Mouse (Mus musculus) embryonic fibroblast, embryonic 13.5 days (primary cell): Measurements from ENCODE around the gene Tspan14.

ENCODE experiments used
- CTCF ChIP-seq: IDR thresholded peaks from 2 replicates; pipeline ENCODE4 v1.5.1; 2011; ENCODE audit warnings: mild to moderate bottlenecking, control low read depth, low read length, moderate library complexity, borderline replicate concordance; ENCODE audit not compliant: insufficient read depth
- POLR2A ChIP-seq: IDR thresholded peaks from 2 replicates; pipeline ENCODE4 v1.6.1; 2011; ENCODE audit warnings: low read depth, mild to moderate bottlenecking, control low read depth, low read length, moderate library complexity

DNA sequence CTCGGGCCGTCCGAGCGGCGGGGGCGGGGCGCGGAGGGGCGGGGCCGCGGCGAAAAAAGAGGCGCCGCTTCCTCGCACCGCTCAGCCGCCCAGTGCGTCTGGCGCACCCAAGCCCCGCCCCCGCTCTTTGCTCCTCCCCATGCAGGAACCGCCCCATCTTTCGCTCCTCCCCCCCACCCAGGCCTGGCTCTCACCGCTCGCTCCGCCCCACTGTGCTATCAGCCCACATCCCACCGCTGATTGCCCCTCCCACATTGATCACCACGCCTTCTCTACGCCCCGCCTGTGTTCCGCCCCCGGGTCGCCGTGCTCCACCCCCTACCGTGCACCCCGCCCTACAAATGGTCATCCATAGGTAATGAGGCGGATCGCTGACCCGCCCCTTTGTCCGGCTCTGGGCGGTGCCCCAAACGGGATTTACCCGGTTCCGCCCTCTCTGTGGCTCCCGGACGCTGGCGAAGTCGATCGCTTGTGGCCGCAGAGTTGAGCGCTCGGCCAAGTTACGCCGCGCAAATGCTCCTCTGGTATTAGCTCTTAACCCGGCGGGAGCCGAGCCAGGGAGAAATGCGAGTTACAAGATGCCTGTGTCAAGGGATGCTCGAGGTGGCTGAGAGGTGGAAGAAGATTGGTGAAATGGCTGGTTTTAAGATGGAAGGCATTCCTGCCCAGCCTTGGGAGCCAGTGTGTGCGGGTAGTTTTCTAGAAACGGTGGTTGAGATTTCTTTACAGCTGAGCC lies 423 bp upstream of the Tspan14 start:
- TF ChIP-seq POLR2A (peak; percentile 78), CTCF (no peak)
